Comparison of ENCODE assay signal across 8 mouse cellular contexts in the genomic region with DNA sequence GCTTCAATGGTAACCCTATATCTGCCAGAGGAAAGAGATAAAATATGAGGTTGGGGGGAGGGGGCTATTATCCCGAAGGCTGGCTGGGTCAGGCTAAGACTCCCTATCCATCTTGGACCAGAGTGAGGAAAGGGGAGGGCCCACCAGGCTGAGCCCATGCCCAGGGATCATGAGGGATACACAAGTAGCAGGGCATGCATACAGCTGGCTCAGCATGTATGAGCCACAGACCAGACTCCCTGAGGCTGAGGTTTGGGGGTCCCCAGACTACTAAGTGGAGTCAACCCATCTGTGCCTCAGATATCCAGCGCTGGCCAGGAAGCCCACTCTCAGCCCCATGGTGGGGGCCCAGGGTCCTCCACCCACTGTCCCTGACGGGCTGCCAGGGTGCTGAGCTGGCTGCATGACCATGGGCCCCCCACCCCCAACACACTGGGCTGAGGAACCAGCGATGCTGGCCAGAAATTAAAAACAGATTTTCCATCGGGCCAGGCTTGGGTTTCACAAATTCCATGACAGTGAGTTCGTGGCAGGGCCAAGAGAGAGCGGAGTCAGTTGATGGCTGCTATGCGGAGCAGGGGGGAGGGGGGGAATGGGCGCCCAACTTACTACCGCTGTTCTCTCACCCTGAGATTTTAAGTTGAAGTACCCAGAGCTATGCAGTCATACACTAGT. TPM values are rescaled to one million over a fixed set of nuclear protein-coding genes. Genes with fewer than 3 reads are reported as not detected.
DNase-seq lines count a peak whose midpoint lies in the region; ATAC-seq and TF ChIP-seq lines count a peak whose summit lies in the region.

No protein-coding gene starts in this region.

- intact Hi-C loops in heart, postnatal 25 days (cut with DNase I): no loop called here
- intact Hi-C loops in gastrocnemius, adult 2 months (cut with DNase I): no loop called here

- no peak for DNase-seq in heart, embryonic 10.5 days (ENCODE audit: low spot score)
- DNase-seq in heart, postnatal 25 days (ENCODE audit: low spot score): no peak
- DNase-seq in NIH3T3 (ENCODE audit: low read depth): peak; percentile 97
- DNase-seq in gastrocnemius, adult 2 months: peak; percentile 56
- no peak for DNase-seq in cerebellum, postnatal 4 days (ENCODE audit: low spot score in 2 of 2)
- no peak for DNase-seq in kidney, adult 8-10 months
- DNase-seq in thymus, postnatal 25 days: no peak

- H3K9me3 ChIP-seq in heart, embryonic 10.5 days: no peaks in the 10 kb centered on the region
- no peaks in the 10 kb centered on the region for H3K9me3 ChIP-seq in limb, embryonic 12.5 days

- peaks cover 78% of the 10 kb centered on the region for H3K4me1 ChIP-seq in heart, embryonic 10.5 days
- H3K4me1 ChIP-seq in limb, embryonic 12.5 days (replicated peaks): peaks cover 48% of the 10 kb centered on the region

- no peak for TF ChIP-seq CTCF in gastrocnemius, adult 2 months (IDR thresholded peaks at IDR 0.05)

- H3K36me3 ChIP-seq in heart, embryonic 10.5 days: peaks cover 55% of the 10 kb centered on the region
- peaks cover 83% of the 10 kb centered on the region for H3K36me3 ChIP-seq in limb, embryonic 12.5 days

- H3K9ac ChIP-seq in limb, embryonic 12.5 days (replicated peaks): peak overlapping the region; percentile 45; the same call in 1 of the 2 replicates

- peak; percentile 46 for ATAC-seq in limb, embryonic 12.5 days (ENCODE audit: insufficient number of reproducible peaks, insufficient read depth, low FRiP score, low TSS enrichment, low read depth)

- H3K4me3 ChIP-seq in heart, embryonic 10.5 days: no peak overlapping the region
- H3K4me3 ChIP-seq in gastrocnemius, adult 2 months: 0 out of 2 replicates have a peak overlapping the region, but pooled peaks have one; percentile 3
- H3K4me3 ChIP-seq in limb, embryonic 12.5 days (replicated peaks): peak overlapping the region; percentile 4; the same call in 1 of the 2 replicates

- no peaks in the 10 kb centered on the region for H3K27me3 ChIP-seq in heart, embryonic 10.5 days (ENCODE audit: insufficient read depth, poor library complexity, severe bottlenecking)
- H3K27me3 ChIP-seq in limb, embryonic 12.5 days: no peaks in the 10 kb centered on the region

- H3K27ac ChIP-seq in heart, embryonic 10.5 days: peak overlapping the region; percentile 67
- peak overlapping the region; percentile 79 for H3K27ac ChIP-seq in gastrocnemius, adult 2 months
- peak overlapping the region; percentile 80 for H3K27ac ChIP-seq in limb, embryonic 12.5 days

- H3K4me2 ChIP-seq in limb, embryonic 12.5 days: peak overlapping the region; percentile 44

- 64% methylated on average over 10 of the region's 10 CpGs for WGBS in heart, embryonic 10.5 days
- WGBS in limb, embryonic 12.5 days: 23% methylated on average over 10 of the region's 10 CpGs

RNA-seq across cellular contexts. Expression of gene Ttyh3, which starts 7.4 kb away (rescaled TPM):
- 23.5 and 32.9 TPM in 2 replicates for polyA plus RNA-seq in heart, embryonic 10.5 days (2016; fragmentation: Nextera tagmentation; extraction: Ambion mirVana)
- total RNA-seq in heart, postnatal 25 days (2021): 10 to 100 TPM; 15.6 to 18.6 TPM
- 1 to 10 TPM; 4.0 to 4.4 TPM for total RNA-seq in gastrocnemius, adult 2 months (2021)
- 48.8 and 58.0 TPM in 2 replicates for polyA plus RNA-seq in limb, embryonic 12.5 days (2016; fragmentation: Nextera tagmentation; extraction: Ambion mirVana)

RNA-seq across cellular contexts. Expression of gene Lfng, which starts 34.3 kb away (rescaled TPM):
- polyA plus RNA-seq in heart, embryonic 10.5 days (2016; fragmentation: Nextera tagmentation; extraction: Ambion mirVana): 3.8 and 4.7 TPM in 2 replicates
- 10 to 100 TPM in 1 of 2 experiments, 1 to 10 TPM in 1; 7.3 to 10.8 TPM for total RNA-seq in heart, postnatal 25 days (2021)
- 1 to 10 TPM; 3.2 to 6.1 TPM for total RNA-seq in gastrocnemius, adult 2 months (2021)
- 10.3 and 10.8 TPM in 2 replicates for polyA plus RNA-seq in limb, embryonic 12.5 days (2016; fragmentation: Nextera tagmentation; extraction: Ambion mirVana)

Comparison
In these comparisons a context has a peak if more than half of its experiments do, and no peak if none do; other contexts are left out.
1. DNase-seq: peak in NIH3T3 (single experiment) and gastrocnemius, adult 2 months (single experiment); none in heart, embryonic 10.5 days (single experiment), heart, postnatal 25 days (single experiment), cerebellum, postnatal 4 days (0 of 2), kidney, adult 8-10 months (0 of 2) and thymus, postnatal 25 days (single experiment).
2. Peak in every context shown above with its lines, with median percentiles within 50 percentile points of each other: H3K27ac ChIP-seq.